Mouse (Mus musculus) forebrain, embryonic 13.5 days (tissue): ENCODE data around the gene Atxn1. TPM values are rescaled to one million over a fixed set of nuclear protein-coding genes. Genes with fewer than 3 reads are reported as not detected.

Experiments
- ATAC-seq: fragments of 200-750 bp; cut with Nextera tagmentation; 2 replicates; pipeline ENCODE4 v1.8.0; 2017
- H3K27ac ChIP-seq: fragments of 300-500 bp; sonication (generic); 2 replicates; pipeline ENCODE4 v1.5.1; 2015; ENCODE audit warnings: inconsistent platforms, mild to moderate bottlenecking, moderate library complexity
- H3K27me3 ChIP-seq: fragments of 300-500 bp; sonication (generic); 2 replicates; pipeline ENCODE4 v1.6.1; 2015; ENCODE audit warnings: mild to moderate bottlenecking, inconsistent platforms
- H3K36me3 ChIP-seq: fragments of 300-500 bp; sonication (generic); 2 replicates; pipeline ENCODE4 v1.6.1; 2015; ENCODE audit warnings: mild to moderate bottlenecking, inconsistent platforms; ENCODE audit not compliant: poor library complexity, severe bottlenecking
- H3K4me1 ChIP-seq: fragments of 300-500 bp; sonication (generic); 2 replicates; pipeline ENCODE4 v1.6.1; 2015; ENCODE audit warnings: inconsistent platforms
- H3K4me2 ChIP-seq: fragments of 300-500 bp; sonication (generic); 2 replicates; pipeline ENCODE4 v1.6.1; 2015; ENCODE audit warnings: inconsistent platforms, mild to moderate bottlenecking, moderate library complexity
- H3K4me3 ChIP-seq: fragments of 300-500 bp; sonication (generic); 2 replicates; pipeline ENCODE4 v1.5.1; 2015; ENCODE audit warnings: mild to moderate bottlenecking, inconsistent platforms
- H3K9ac ChIP-seq: fragments of 300-500 bp; sonication (generic); 2 replicates; pipeline ENCODE4 v1.6.1; 2015; ENCODE audit warnings: mild to moderate bottlenecking, inconsistent platforms
- H3K9me3 ChIP-seq: fragments of 300-500 bp; sonication (generic); replicated peaks from 2 replicates; pipeline ENCODE4 v1.6.1; 2016; ENCODE audit warnings: inconsistent platforms
- WGBS: fragments of 180-500 bp; shearing (Covaris S2); methylation state at CpG from one replicate; pipeline ENCODE4 v1.1.7; 2015; 5-methylcytosine and 5-hydroxymethylcytosine counted together
- polyA plus RNA-seq: library from polyadenylated mRNA; unstranded; fragments of >200 nt; fragmentation: Nextera tagmentation; extraction: Ambion mirVana; gene quantifications from 2 replicates; pipeline ENCODE4 v1.2.1, GENCODE M21; 2015

The Atxn1 gene
- polyA plus RNA-seq, 1 experiment from 2014 or later: 7.7 TPM

DNA sequence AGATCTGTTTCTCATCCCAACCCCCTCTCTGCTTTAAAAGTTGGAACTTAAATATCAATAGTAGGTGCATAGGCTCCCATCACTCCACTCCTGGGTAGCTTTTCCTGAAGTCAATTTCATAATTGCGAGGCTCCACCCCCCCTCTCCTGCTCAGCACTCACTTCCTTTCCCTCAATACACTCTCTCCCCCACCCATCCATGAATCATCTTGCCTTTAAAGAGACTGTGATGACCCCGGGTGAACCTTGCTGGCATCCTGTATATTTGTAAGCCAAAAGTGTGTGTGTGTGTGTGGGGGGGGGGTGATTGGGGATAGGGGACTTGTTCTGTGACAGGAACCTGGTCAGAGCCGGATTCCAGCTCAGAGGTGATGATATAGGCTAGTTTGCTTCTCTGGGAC, 9.8 kb upstream of the Atxn1 start:
- Histone ChIP-seq H3K36me3 (no peaks in the 10 kb centered on the region), H3K4me3 (no peak overlapping the region), H3K4me1 (no peaks in the 10 kb centered on the region), H3K9ac (no peak overlapping the region), H3K4me2 (no peak overlapping the region), H3K27ac (no peak overlapping the region), H3K27me3 (no peaks in the 10 kb centered on the region), H3K9me3 (no peaks in the 10 kb centered on the region)
- 85% methylated on average over 3 of the region's 3 CpGs for WGBS
- ATAC-seq: no peak

DNA sequence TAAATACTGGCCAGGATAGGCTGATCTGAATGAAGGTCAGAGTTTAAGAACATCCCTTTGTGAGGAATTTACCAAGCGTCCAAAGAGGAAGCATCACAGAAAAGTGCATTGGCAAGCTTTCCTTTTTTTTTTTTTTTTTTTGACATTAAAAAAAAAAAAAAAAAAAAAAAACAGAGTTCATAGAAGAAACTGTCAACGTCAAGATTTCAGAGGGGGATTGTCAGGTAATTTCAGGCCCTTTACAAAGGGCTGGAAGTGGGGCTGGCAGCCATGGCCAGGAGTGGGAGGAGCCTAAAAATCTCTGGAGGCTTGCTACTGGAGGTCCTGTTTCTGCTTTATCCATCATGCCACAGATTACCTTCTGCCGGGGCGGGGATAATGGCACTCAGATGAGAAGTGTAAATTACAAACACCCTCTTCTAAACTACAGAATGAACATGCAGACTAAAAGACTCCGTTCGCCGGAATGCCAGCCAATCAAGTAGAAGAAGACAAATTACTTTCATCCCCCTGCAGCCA, 9.2 kb upstream of the Atxn1 start:
- Histone ChIP-seq H3K4me1 (no peaks in the 10 kb centered on the region), H3K4me2 (no peak overlapping the region), H3K36me3 (no peaks in the 10 kb centered on the region), H3K27me3 (no peaks in the 10 kb centered on the region), H3K9me3 (no peaks in the 10 kb centered on the region), H3K27ac (no peak overlapping the region), H3K9ac (no peak overlapping the region), H3K4me3 (no peak overlapping the region)
- WGBS: 66% methylated on average over 7 of the region's 7 CpGs
- ATAC-seq: no peak

DNA sequence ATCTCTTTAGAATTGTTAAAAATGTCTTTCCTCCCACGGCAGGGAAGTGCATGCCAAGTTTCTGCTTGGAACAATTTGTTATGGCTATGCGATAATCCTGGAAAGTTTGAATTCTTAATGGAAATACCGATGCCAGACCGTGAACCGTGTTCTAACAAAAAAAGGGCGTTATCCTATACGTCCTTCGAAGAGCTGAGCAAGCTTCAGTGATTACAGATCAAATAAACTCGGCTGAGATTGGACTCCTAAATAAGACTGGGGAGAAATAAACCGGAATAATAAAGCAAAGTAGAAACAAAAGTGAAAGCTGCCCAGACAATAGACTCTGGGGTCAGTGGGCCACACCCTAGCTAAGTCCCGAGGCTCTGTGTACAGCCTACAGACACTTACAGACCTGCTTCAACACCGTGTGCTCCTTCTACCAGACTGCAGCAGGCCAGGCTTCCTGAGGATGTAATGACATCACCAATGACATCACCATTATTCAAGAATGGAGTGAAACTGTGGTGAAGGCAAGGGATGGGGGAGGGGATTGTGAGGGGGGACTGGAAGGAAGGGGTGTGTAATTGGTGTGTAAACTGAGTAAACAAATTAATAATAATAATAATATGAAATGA, 6.2 kb upstream of the Atxn1 start:
- WGBS: 57% methylated on average over 12 of the region's 12 CpGs
- Histone ChIP-seq H3K27me3 (peaks cover 3% of the 10 kb centered on the region; the same call in 1 of the 2 replicates), H3K36me3 (no peaks in the 10 kb centered on the region), H3K27ac (no peak overlapping the region), H3K4me2 (no peak overlapping the region), H3K9ac (no peak overlapping the region), H3K4me3 (no peak overlapping the region), H3K4me1 (peaks cover 8% of the 10 kb centered on the region), H3K9me3 (no peaks in the 10 kb centered on the region)
- no peak for ATAC-seq

DNA sequence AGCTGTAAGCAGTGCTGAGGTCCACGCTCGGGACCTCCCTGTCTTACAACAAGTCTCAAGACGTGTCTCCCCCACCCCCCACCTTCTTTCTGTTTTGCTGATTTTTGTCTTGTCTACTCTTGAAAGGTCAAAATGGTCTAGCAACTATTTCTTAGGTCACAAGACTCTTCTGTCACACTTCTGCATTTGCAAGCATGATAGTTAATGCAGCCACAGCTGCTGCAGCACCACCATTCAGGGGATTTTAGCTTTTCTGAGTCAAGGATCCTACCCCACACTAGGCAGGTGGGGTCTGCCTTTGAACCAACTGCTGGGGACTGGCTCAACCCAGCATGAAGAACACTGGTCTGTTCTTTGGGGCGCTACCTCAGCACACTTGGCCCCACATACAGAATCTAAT, 3.4 kb upstream of the Atxn1 start:
- 61% methylated on average over 4 of the region's 4 CpGs for WGBS
- no peaks in the 10 kb centered on the region for H3K36me3 ChIP-seq
- no peaks in the 10 kb centered on the region for H3K9me3 ChIP-seq
- H3K4me2 ChIP-seq: no peak overlapping the region
- no peak for ATAC-seq
- H3K4me1 ChIP-seq: peaks cover 15% of the 10 kb centered on the region
- H3K4me3 ChIP-seq: no peak overlapping the region
- H3K9ac ChIP-seq: no peak overlapping the region
- H3K27ac ChIP-seq: no peak overlapping the region
- peaks cover 3% of the 10 kb centered on the region; the same call in 1 of the 2 replicates for H3K27me3 ChIP-seq

DNA sequence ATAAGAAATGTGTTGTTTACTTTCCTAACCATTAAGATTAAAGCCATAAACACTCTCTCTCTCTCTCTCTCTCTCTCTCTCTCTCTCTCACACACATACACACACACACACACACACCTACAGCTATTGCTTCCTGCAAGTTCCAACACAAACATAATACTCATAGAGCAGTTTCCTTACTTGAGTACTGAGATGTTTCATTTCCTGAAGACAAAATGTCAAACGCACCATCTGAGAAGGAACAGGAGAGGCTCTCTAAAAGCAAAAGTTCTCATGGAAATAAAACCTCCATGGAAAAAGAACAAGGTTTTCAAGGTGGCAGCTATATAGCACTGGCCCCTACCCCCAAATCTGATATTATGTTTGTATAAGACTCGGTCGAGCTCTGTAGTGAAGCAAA, 2.6 kb upstream of the Atxn1 start:
- H3K9ac ChIP-seq: no peak overlapping the region
- H3K27ac ChIP-seq: no peak overlapping the region
- no peaks in the 10 kb centered on the region for H3K9me3 ChIP-seq
- H3K4me3 ChIP-seq: no peak overlapping the region
- WGBS: 79% methylated on average over 3 of the region's 3 CpGs
- ATAC-seq: no peak
- H3K36me3 ChIP-seq: no peaks in the 10 kb centered on the region
- peaks cover 22% of the 10 kb centered on the region for H3K4me1 ChIP-seq
- no peak overlapping the region for H3K4me2 ChIP-seq
- peaks cover 3% of the 10 kb centered on the region; the same call in 1 of the 2 replicates for H3K27me3 ChIP-seq

DNA sequence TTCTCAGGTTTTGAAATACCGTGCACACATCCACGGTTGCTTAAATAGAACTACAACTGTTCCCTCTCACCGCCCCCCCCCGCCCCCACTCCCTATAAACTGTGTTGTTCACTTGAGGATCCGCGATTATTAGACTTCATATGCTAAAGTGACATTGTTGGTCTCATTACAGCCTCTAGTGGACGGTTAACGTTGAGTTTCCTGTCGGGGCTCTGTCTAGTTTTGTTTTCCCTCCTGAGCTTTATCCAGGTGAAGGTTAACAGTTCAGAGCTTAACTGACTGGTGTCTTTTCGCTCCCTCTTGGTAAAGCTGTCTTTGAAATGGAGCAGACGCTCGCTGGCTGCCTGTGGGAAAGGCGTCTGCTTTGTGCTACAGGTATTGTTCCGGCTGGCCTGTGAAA, 1.8 kb upstream of the Atxn1 start:
- no peak for ATAC-seq
- H3K4me1 ChIP-seq: peaks cover 30% of the 10 kb centered on the region
- no peaks in the 10 kb centered on the region for H3K36me3 ChIP-seq
- H3K9ac ChIP-seq: no peak overlapping the region
- H3K27me3 ChIP-seq: peaks cover 3% of the 10 kb centered on the region; the same call in 1 of the 2 replicates
- H3K4me3 ChIP-seq: 0 out of 2 replicates have a peak overlapping the region, but pooled peaks have one; percentile 88
- under 1% methylated on average over 14 of the region's 14 CpGs for WGBS
- no peak overlapping the region for H3K27ac ChIP-seq
- peak overlapping the region; percentile 93 for H3K4me2 ChIP-seq
- H3K9me3 ChIP-seq: no peaks in the 10 kb centered on the region

DNA sequence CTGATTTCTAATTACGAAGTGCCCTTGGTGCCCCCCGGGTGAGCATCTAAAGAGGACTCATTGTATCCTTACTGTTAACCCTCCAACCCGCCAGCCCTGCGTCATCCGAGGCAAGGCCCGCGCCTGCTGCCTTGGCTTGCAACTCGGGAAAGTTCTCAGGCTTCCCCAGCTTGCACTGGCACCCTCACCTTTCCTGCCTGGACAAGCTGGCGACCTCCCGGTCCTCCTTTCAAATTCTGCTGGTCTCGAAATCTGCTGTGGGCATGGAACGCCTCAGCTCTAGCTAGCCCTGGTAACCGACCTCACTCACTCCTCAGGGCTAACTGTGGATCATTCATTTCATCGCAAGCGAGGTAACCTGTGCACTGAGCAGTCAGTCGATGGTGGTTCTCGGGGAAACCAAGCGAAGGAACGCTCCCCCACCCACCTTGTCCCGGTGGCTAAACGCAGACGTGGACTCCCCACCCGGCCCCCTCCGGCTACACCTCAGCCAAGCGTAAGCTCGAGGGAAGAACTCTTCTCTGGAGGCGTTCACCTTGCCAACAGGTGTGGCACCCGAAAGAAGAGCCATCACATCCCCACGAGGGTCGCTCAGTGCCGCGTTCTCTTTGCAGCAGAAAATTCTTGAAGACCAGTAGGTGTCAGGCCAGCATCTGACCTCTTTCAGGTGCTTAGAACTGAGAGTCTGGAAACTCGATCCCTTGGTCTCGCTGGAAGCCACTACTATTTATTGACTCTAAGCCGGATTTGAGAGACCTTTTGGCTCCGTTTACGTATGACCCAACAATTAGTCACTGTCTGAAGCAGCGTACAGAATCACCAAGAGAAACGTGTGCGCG, 1.0 kb upstream of the Atxn1 start:
- peak overlapping the region; percentile 98; the same call in 1 of the 2 replicates for H3K27ac ChIP-seq
- peaks cover 37% of the 10 kb centered on the region for H3K4me1 ChIP-seq
- ATAC-seq: peak; percentile 5; the same call in 1 of the 2 replicates
- H3K9me3 ChIP-seq: no peaks in the 10 kb centered on the region
- WGBS: under 1% methylated on average over 41 of the region's 41 CpGs
- no peaks in the 10 kb centered on the region for H3K36me3 ChIP-seq
- H3K9ac ChIP-seq: peak overlapping the region; percentile 94
- peaks cover 3% of the 10 kb centered on the region; the same call in 1 of the 2 replicates for H3K27me3 ChIP-seq
- peak overlapping the region; percentile 93 for H3K4me2 ChIP-seq
- H3K4me3 ChIP-seq: peak overlapping the region; percentile 88

DNA sequence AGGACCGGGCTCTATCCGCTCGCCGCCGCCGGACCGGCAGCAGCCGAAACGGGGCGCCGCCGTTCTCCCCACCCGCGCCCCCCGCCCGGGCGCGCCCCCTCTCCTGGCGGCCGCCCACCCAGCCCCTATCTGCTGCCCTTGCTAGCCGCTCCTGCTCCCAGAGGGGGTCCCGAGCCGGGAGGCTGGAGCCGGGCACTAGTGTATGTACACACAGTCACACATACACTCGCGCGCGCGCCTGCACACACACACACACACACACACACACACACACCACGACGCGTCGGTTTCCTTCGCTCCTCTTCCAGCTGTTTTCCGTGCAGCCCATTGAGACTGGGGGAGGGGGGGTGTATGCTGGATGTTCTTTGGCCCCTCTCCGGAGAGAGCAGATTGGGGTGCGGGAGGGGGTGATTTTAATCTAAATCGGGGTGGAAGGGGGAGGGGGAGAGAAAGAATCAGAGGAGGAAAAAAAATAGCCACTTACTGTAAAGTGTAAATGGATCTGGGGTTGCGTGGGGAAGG, 416 bp downstream of the Atxn1 start:
- Histone ChIP-seq H3K27ac (peak overlapping the region; percentile 98), H3K4me2 (peak overlapping the region; percentile 93), H3K36me3 (no peaks in the 10 kb centered on the region), H3K27me3 (peaks cover 3% of the 10 kb centered on the region; the same call in 1 of the 2 replicates), H3K9ac (peak overlapping the region; percentile 94), H3K4me3 (peak overlapping the region; percentile 88), H3K4me1 (peaks cover 48% of the 10 kb centered on the region), H3K9me3 (no peaks in the 10 kb centered on the region)
- peak; percentile 48 for ATAC-seq
- under 1% methylated on average over 29 of the region's 39 CpGs for WGBS

DNA sequence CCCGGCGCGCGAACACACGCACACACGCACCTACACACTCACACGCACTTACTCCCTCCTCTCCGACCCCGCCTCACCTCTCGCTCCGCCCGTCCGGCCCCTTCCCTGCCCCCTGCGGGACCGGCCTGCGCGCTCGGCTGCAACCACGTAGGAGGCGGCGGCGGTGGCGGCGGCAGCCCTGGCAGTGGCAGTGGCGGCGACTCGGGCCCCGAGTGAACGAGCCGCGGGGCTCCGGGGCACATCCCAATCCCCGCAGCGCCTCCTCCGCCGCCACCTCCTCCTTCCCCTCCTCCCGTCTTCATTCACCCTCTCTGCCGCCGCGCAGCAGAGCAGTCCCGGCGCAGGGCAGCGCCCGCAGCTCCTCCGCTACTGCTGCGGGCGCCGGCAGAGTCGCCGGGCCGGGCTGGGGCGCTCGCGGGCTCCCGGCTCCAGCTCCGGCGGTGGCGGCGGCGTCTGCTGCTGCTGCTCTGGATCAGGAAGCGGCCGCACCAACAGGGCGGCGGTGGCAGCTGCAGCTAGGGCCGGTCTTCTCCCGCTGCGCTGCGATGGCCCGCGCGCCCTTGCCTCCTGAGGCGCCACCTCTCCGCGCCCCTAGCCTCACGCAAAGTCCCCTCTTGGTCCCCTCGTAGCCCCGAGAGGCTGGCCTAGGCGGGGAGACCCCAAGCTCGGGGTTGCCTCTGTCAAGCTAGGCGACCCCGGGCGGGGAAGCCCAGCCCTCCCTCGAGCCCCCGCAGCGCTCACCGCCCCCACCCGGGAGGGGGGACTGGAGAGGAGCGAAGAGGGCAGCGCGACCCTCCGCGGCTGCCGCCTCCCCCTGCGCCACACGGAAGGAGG, 1.1 kb downstream of the Atxn1 start:
- peaks cover 48% of the 10 kb centered on the region for H3K4me1 ChIP-seq
- no peaks in the 10 kb centered on the region for H3K36me3 ChIP-seq
- peak; percentile 48 for ATAC-seq
- H3K9ac ChIP-seq: peak overlapping the region; percentile 94
- WGBS: 0% methylated on average over 72 of the region's 95 CpGs
- H3K4me3 ChIP-seq: peak overlapping the region; percentile 88
- peaks cover 3% of the 10 kb centered on the region; the same call in 1 of the 2 replicates for H3K27me3 ChIP-seq
- peak overlapping the region; percentile 93 for H3K4me2 ChIP-seq
- H3K27ac ChIP-seq: peak overlapping the region; percentile 98
- no peaks in the 10 kb centered on the region for H3K9me3 ChIP-seq

DNA sequence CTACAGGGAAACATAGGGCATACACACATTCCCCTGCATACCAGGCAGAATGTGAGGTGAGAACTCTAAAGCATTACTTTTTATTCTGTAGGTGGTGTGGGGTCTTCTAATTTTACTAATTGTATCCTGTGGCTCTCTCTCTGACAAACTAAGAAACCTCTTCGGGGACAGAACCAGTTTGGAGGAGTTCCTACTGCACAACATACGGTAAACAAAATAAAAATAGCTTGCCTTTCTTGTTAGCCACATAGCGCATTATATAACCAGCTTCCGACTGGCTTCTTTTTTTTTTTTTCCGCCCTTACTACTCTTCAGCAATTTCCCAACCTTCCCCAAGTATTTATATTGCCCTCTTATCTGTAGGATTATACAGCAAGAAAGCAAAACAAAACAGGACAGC, 2.0 kb downstream of the Atxn1 start:
- H3K27ac ChIP-seq: peak overlapping the region; percentile 98
- peak overlapping the region; percentile 93 for H3K4me2 ChIP-seq
- H3K9ac ChIP-seq: peak overlapping the region; percentile 94
- no peak for ATAC-seq
- 5% methylated on average over 5 of the region's 5 CpGs for WGBS
- peaks cover 48% of the 10 kb centered on the region for H3K4me1 ChIP-seq
- H3K36me3 ChIP-seq: no peaks in the 10 kb centered on the region
- H3K27me3 ChIP-seq: no peaks in the 10 kb centered on the region; the same call in 1 of the 2 replicates
- H3K4me3 ChIP-seq: peak overlapping the region; percentile 88
- no peaks in the 10 kb centered on the region for H3K9me3 ChIP-seq

DNA sequence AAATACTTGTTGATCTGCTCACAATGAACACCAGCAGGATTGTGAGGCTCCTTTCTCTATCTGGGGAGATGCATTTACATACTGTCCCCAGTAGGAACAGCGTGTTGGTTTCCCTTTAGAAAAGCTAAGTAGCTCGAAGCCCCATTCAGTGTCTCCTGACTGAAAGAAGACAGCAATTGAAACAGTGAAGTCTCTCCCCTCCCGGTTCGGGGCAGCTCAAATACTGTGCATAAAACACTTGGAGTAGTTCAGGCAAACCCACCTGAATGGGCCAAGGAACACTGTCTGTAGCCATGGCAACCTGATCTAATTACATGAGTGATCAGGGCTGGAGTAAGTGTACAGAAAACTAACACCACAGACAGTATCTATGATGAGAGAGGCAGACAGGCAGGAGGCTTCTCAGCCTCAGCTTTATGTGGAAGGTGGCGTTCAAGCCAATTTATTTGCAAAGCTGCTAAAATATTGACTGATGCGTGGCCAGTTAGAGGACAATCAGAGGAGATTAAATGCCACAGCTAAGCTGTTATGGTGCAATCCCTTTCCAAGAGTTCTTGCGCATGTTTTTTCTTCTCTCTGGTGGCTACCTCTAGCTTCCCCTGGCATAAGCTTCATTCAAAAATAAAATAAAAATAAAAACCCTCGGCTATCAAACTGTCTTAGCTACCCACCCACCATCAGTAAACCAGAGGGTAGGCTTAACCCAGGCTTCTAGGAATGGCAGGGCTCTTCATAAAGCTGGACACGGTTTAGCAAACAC, 2.8 kb downstream of the Atxn1 start:
- Histone ChIP-seq H3K36me3 (no peaks in the 10 kb centered on the region), H3K9ac (peak overlapping the region; percentile 94), H3K4me3 (peak overlapping the region; percentile 88), H3K27ac (peak overlapping the region; percentile 59; the same call in 1 of the 2 replicates), H3K27me3 (no peaks in the 10 kb centered on the region), H3K4me1 (peaks cover 53% of the 10 kb centered on the region), H3K4me2 (peak overlapping the region; percentile 93), H3K9me3 (no peaks in the 10 kb centered on the region)
- 2% methylated on average over 9 of the region's 9 CpGs for WGBS
- ATAC-seq: peak; percentile 19; the same call in 1 of the 2 replicates
